Mouse (Mus musculus): ENCODE measurements around the gene Fam193b. TPM values are rescaled to one million over a fixed set of nuclear protein-coding genes. Genes with fewer than 3 reads are reported as not detected.
A peak's percentile ranks its signal among the peaks of the same experiment; 100 is the strongest.

Gene Fam193b
- polyA plus RNA-seq, 1 experiment from 2014 or later, result 40.2 TPM

DNA sequence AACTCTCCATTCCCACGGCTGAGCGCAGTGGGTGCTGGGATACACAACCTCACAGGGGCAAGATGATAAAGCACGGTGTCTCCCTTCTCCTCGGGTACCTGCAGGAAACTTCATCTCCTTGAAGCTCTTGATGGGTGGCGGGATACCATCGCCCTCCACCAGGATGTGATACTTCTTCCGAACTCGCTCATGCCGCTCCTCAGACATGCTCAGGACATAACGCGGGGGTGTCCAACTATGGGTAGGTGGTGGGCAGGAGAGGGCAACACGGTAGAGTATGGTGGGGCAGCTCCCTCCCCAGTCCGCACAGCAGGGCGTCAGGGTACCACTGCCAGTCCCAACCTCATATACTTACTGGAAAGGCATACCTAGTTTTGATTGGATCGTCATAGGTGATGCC is 35.7 kb downstream of the Fam193b start:
- 88% methylated on average over 15 of the region's 15 CpGs for WGBS
- Histone ChIP-seq H3K27me3 (ENCODE audit: insufficient read depth, low read length) (no peaks in the 10 kb centered on the region), H3K4me3 (ENCODE audit: low read length) (peak overlapping the region; percentile 92), H3K36me3 (ENCODE audit: insufficient read depth, low read length) (peaks cover 59% of the 10 kb centered on the region), H3K9me3 (ENCODE audit: low read length) (no peaks in the 10 kb centered on the region), H3K27ac (ENCODE audit: low read length) (no peak overlapping the region), H3K4me2 (replicated peaks; ENCODE audit: low read depth, low read length) (peak overlapping the region; percentile 94), H3K4me1 (ENCODE audit: insufficient read depth, low read length) (peaks cover 10% of the 10 kb centered on the region), H3K9ac (replicated peaks; ENCODE audit: low read length) (peak overlapping the region; percentile 88; the same call in 1 of the 2 replicates)
- no peak for ATAC-seq (ENCODE audit: low FRiP score, low TSS enrichment)

DNA sequence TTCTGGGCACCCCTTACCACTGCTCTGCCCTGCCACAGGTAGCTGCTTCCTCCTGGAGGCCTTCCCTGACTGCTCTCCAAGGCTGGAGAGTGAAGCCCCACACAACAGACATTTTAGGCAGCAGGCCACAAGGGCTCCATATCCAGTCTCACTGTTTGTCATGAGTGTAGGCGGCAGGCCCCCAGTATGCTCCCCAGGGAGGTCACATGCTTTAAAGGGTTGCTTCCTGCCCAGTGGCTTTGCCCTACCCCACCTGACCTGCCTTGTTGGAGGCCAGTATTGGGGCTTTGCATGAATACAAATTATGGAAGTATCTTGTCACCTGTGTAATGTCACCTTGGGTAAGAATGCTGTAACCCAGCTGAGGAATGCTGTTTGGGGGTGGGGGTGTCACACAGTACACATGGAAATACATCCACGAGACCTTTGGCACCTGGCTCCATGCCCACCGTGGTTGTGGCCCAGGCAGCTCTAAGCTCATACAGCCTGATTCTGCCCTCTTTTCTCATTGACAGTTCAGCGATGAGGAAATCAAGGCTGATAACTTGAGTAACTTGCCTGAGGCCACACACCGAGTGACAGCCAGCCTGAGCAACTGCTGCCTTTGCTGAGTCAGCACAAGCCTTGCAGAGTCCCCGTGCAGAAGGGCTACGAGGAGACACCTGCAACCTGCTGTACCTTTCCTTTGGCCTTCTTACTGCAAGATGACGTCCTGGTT is 41.6 kb downstream of the Fam193b start, which contains the start of gene Dok3:
Gene Dok3, minus strand, starts transcription at position 99 of the 718 bp plus-strand sequence.
- Histone ChIP-seq H3K36me3 (ENCODE audit: insufficient read depth, low read length) (peaks cover 46% of the 10 kb centered on the region), H3K4me3 (ENCODE audit: low read length) (no peak within 1 kb of the TSS), H3K9me3 (ENCODE audit: low read length) (no peaks in the 10 kb centered on the region), H3K4me1 (ENCODE audit: insufficient read depth, low read length) (no peaks in the 10 kb centered on the region), H3K27me3 (ENCODE audit: insufficient read depth, low read length) (no peaks in the 10 kb centered on the region), H3K9ac (replicated peaks; ENCODE audit: low read length) (no peak within 1 kb of the TSS), H3K4me2 (replicated peaks; ENCODE audit: low read depth, low read length) (no peak within 1 kb of the TSS), H3K27ac (ENCODE audit: low read length) (no peak within 1 kb of the TSS)
- ATAC-seq (ENCODE audit: low FRiP score, low TSS enrichment), result no peak
- 72% methylated on average over 8 of the region's 8 CpGs for WGBS

DNA sequence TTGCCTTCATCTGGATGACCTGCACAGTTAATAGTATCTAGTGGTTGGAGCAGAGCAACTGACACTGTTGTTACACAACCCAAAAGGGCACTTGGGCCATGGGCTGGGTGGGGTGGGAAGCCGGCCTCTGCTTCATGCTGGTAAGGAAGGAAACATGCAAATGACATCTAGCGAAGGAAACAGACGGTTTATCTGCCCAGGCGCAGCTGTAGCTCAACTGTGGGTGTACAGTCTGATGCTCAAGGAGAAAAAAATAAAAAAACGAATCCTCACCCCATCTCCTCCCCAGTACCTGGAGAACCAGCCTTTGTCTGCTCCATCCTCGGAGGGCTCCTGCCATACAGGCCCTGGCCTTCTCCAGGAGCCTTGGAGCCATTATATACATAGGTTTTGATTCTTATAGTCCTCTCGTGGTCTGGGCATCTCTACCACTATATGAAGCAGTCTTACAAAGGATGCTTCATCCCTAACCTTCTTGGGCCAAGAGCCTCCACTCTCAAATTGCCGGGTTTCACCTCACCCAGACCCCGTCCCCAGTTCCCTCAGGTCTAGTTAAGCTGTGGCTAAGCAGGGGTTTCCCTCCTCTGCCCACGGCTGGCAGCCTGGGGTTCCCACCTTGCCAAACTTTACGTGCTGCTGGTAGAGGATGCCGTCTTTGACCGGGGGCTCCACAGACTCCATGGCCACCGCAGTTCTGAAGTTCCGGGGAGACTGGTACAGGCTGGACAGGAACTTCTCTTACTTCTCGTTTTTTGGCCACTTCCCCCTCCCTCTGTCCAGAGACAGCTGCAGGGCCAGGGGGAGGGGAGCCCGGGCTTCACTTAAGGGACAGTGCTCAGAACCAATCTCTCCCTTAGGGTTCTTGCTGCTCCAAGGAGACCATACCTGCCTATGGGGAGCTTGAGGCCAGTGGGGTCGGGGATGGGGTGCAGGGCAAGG is 42.8 kb downstream of the Fam193b start:
- WGBS, result 79% methylated on average over 18 of the region's 18 CpGs
- no peaks in the 10 kb centered on the region for H3K9me3 ChIP-seq (ENCODE audit: low read length)
- no peak overlapping the region for H3K27ac ChIP-seq (ENCODE audit: low read length)
- no peak overlapping the region for H3K4me3 ChIP-seq (ENCODE audit: low read length)
- no peaks in the 10 kb centered on the region; the same call in 1 of the 2 replicates for H3K4me1 ChIP-seq (ENCODE audit: insufficient read depth, low read length)
- H3K4me2 ChIP-seq (replicated peaks; ENCODE audit: low read depth, low read length), result no peak overlapping the region
- no peak for ATAC-seq (ENCODE audit: low FRiP score, low TSS enrichment)
- no peak overlapping the region for H3K9ac ChIP-seq (replicated peaks; ENCODE audit: low read length)
- H3K36me3 ChIP-seq (ENCODE audit: insufficient read depth, low read length), result peaks cover 35% of the 10 kb centered on the region
- H3K27me3 ChIP-seq (ENCODE audit: insufficient read depth, low read length), result no peaks in the 10 kb centered on the region

DNA sequence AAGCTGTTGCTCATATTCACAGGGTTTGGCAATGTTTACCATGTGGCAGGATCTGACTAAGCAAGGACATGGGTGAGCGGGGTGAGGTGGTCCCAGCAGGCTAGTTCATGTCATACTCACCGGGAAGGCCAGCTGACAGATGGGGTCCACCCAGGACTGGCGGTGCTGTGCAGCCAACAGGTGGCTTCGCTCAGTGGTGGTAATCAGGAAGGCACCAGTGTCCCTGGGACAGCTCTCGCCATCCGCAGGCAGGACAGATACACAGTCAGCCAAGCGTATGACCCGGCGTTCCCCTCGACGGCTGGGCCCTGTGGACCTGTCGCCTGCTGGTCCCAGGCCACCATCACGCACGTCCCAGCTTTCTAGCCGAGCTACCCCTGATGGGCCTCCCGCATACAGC is 43.7 kb downstream of the Fam193b start:
- H3K4me1 ChIP-seq (ENCODE audit: insufficient read depth, low read length), result peaks cover 5% of the 10 kb centered on the region; the same call in 1 of the 2 replicates
- no peaks in the 10 kb centered on the region for H3K9me3 ChIP-seq (ENCODE audit: low read length)
- no peak overlapping the region for H3K9ac ChIP-seq (replicated peaks; ENCODE audit: low read length)
- WGBS, result 77% methylated on average over 16 of the region's 16 CpGs
- H3K27ac ChIP-seq (ENCODE audit: low read length), result no peak overlapping the region
- peaks cover 28% of the 10 kb centered on the region for H3K36me3 ChIP-seq (ENCODE audit: insufficient read depth, low read length)
- no peak overlapping the region for H3K4me2 ChIP-seq (replicated peaks; ENCODE audit: low read depth, low read length)
- no peak overlapping the region for H3K4me3 ChIP-seq (ENCODE audit: low read length)
- no peak for ATAC-seq (ENCODE audit: low FRiP score, low TSS enrichment)
- H3K27me3 ChIP-seq (ENCODE audit: insufficient read depth, low read length), result no peaks in the 10 kb centered on the region

DNA sequence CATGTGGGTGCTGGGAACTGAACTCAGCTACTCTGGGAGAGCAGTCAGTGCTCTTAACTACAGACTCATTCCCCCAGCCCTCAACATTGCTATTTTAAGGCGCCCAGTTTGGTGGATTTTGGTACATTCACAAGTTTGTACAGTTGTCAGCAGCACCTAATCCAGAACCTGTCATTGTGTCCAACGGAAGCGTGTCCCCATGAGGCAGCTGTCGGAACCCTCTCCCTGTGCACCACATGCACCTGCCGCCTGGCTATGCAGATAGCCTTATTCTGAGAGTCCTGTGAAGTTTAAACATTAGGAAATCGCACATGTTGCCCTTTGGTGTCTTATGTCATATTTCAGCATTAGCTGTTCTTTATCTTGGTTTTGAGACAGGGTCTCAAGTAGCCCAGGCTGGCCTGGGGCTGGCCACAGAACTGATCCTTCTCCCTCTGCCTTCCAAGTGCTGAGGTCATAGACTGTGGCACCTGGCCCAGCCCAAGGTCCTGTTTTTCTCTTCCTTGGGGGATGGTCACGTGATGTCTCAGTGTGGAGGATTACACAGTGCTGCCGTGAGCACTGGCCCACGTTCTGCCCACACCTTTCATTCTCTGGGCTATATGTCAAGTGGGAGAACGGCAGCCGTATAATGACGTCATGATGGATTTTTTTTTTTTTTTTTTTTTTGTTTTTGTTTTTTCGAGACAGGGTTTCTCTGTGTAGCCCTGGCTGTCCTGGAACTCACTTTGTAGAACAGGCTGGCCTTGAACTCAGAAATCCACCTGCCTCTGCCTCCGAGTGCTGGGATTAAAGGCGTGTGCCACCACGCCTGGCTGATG is 45.0 kb downstream of the Fam193b start:
- Histone ChIP-seq H3K4me1 (ENCODE audit: insufficient read depth, low read length) (peaks cover 5% of the 10 kb centered on the region; the same call in 1 of the 2 replicates), H3K4me3 (ENCODE audit: low read length) (no peak overlapping the region), H3K4me2 (replicated peaks; ENCODE audit: low read depth, low read length) (no peak overlapping the region), H3K27ac (ENCODE audit: low read length) (no peak overlapping the region), H3K27me3 (ENCODE audit: insufficient read depth, low read length) (no peaks in the 10 kb centered on the region), H3K36me3 (ENCODE audit: insufficient read depth, low read length) (peaks cover 16% of the 10 kb centered on the region), H3K9me3 (ENCODE audit: low read length) (no peaks in the 10 kb centered on the region), H3K9ac (replicated peaks; ENCODE audit: low read length) (no peak overlapping the region)
- ATAC-seq (ENCODE audit: low FRiP score, low TSS enrichment), result no peak
- WGBS, result 76% methylated on average over 16 of the region's 16 CpGs

DNA sequence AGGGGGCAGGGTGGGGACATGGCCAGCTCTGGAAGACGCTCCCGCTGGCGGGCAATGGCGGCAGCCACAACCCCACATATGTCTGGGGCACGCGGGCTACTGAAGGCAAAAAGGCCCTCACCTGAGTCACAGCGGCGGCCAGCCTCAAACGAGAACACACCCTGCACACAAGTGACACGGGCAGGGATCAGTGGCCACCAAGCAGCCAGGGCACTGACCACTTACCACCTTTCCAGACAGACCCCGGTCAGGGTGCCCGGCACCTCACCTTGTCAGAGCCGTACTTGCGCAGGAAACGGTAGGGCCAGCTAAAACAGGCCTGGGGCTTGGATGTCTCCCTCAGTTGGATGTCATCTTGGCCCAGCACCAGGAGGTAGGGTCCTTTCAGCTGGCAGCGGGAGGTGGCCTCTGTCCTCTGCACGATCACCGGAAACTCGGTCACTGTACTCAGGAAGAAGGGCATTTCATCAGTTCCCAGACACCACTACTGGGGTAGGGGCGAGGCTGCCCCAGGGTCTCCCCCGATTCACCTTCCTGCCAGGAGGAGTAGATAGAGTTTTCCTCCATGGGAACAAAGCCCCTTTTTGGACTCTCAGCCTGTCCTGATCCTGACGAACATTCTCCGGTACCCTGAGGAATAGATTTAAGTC is 46.8 kb downstream of the Fam193b start:
- no peak overlapping the region for H3K4me3 ChIP-seq (ENCODE audit: low read length)
- ATAC-seq (ENCODE audit: low FRiP score, low TSS enrichment), result no peak
- no peak overlapping the region for H3K4me2 ChIP-seq (replicated peaks; ENCODE audit: low read depth, low read length)
- 0 out of 2 replicates have a peak, but pooled peaks cover 2% of the 10 kb centered on the region for H3K9me3 ChIP-seq (ENCODE audit: low read length)
- 87% methylated on average over 23 of the region's 23 CpGs for WGBS
- no peaks in the 10 kb centered on the region for H3K27me3 ChIP-seq (ENCODE audit: insufficient read depth, low read length)
- H3K4me1 ChIP-seq (ENCODE audit: insufficient read depth, low read length), result peaks cover 5% of the 10 kb centered on the region; the same call in 1 of the 2 replicates
- H3K9ac ChIP-seq (replicated peaks; ENCODE audit: low read length), result no peak overlapping the region; the same call in 1 of the 2 replicates
- no peak overlapping the region for H3K27ac ChIP-seq (ENCODE audit: low read length)
- H3K36me3 ChIP-seq (ENCODE audit: insufficient read depth, low read length), result no peaks in the 10 kb centered on the region

DNA sequence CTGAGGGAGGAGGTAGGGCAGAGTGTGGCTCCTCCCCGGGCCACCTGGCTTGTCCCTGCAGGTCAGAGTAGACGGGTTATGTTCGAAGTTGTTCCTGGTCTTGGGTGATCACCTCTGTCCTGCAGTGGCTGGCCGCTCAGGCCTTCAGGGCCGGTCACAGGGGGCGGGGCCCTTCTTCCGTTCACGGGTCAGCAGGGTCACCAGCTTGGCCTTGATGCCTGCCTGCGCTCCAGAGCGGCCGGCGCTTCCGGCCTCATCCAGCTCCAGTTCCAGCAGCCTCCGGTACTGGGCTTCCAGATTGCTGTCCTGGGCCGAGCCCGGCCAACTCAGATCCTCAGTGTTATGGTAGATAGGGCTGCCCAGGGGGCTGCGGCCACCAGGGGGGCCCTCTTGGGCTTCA is 47.6 kb downstream of the Fam193b start:
- H3K4me3 ChIP-seq (ENCODE audit: low read length), result no peak overlapping the region
- H3K27ac ChIP-seq (ENCODE audit: low read length), result no peak overlapping the region
- no peak overlapping the region for H3K4me2 ChIP-seq (replicated peaks; ENCODE audit: low read depth, low read length)
- 0 out of 2 replicates have a peak, but pooled peaks cover 2% of the 10 kb centered on the region for H3K9me3 ChIP-seq (ENCODE audit: low read length)
- WGBS, result 32% methylated on average over 17 of the region's 17 CpGs
- H3K27me3 ChIP-seq (ENCODE audit: insufficient read depth, low read length), result no peaks in the 10 kb centered on the region
- peaks cover 5% of the 10 kb centered on the region; the same call in 1 of the 2 replicates for H3K4me1 ChIP-seq (ENCODE audit: insufficient read depth, low read length)
- no peaks in the 10 kb centered on the region for H3K36me3 ChIP-seq (ENCODE audit: insufficient read depth, low read length)
- peak overlapping the region; percentile 51 for H3K9ac ChIP-seq (replicated peaks; ENCODE audit: low read length)
- peak; percentile 73; the same call in 1 of the 2 replicates for ATAC-seq (ENCODE audit: low FRiP score, low TSS enrichment)

DNA sequence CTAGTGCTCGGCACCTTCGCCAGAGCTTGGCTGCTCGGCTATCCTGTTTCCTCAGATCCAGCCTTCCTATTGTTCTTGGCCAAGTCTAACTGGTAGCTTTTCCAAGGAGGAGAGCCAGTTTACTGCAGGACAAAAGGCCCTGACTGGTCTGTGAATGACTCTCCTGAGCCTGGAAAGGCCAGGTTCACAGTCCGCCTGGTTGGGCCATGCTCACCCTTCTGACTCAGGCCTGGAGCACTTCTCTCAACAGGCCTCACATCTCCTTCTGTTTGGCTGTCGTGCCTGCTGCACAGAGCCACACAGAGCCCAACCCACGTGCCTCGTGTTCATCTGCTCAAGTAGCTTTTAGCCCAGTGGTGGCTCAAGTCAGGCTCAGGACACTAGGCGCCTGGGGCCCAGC is 48.2 kb downstream of the Fam193b start:
- peak; percentile 11; the same call in 1 of the 2 replicates for ATAC-seq (ENCODE audit: low FRiP score, low TSS enrichment)
- Histone ChIP-seq H3K4me1 (ENCODE audit: insufficient read depth, low read length) (peaks cover 5% of the 10 kb centered on the region; the same call in 1 of the 2 replicates), H3K4me2 (replicated peaks; ENCODE audit: low read depth, low read length) (no peak overlapping the region), H3K27me3 (ENCODE audit: insufficient read depth, low read length) (no peaks in the 10 kb centered on the region), H3K27ac (ENCODE audit: low read length) (0 out of 2 replicates have a peak overlapping the region, but pooled peaks have one; percentile 18), H3K9ac (replicated peaks; ENCODE audit: low read length) (peak overlapping the region; percentile 51; the same call in 1 of the 2 replicates), H3K9me3 (ENCODE audit: low read length) (0 out of 2 replicates have a peak, but pooled peaks cover 2% of the 10 kb centered on the region), H3K36me3 (ENCODE audit: insufficient read depth, low read length) (no peaks in the 10 kb centered on the region), H3K4me3 (ENCODE audit: low read length) (no peak overlapping the region)
- 64% methylated on average over 8 of the region's 8 CpGs for WGBS
